Mouse (Mus musculus): ENCODE data around the gene Foxn3. TPM values are rescaled to one million over a fixed set of nuclear protein-coding genes. Genes with fewer than 3 reads are reported as not detected.

Gene Foxn3
- total and polyA plus RNA-seq, 3 experiments = 9.7 to 26.8 (median 11.0) TPM

- in situ Hi-C loops (cut with MboI; ENCODE audit: low pct_ligation_motif_present, low pct_unique_long_range_greater_than_20kb, low sequenced_read_pairs) (no loop called here), dilution Hi-C loops (cut with MboI; ENCODE audit: extremely low pct_ligation_motif_present, extremely low pct_unique_long_range_greater_than_20kb, low sequenced_read_pairs) (no loop called here)
- TF ChIP-seq ZMIZ1 (IDR thresholded peaks at IDR 0.05; ENCODE audit: low read depth, low read length) = no peak
- no peak for TF ChIP-seq IRF4 (IDR thresholded peaks at IDR 0.05; ENCODE audit: low read depth, low read length)
- TF ChIP-seq MAZ (IDR thresholded peaks at IDR 0.05; ENCODE audit: low read depth, low read length) = no peak
- TF ChIP-seq MXI1 (IDR thresholded peaks at IDR 0.05; ENCODE audit: low read depth, low read length) = no peak
- no peak for TF ChIP-seq NELFE (IDR thresholded peaks at IDR 0.05; ENCODE audit: low read depth, low read length)
- TF ChIP-seq TBP (conservative IDR thresholded peaks at IDR 0.05; ENCODE audit: low read depth, low read length) = no peak
- Histone ChIP-seq H3K4me2 (ENCODE audit: insufficient read depth, low read depth, poor library complexity, severe bottlenecking) (no peak overlapping the region), H3K4me1 (ENCODE audit: control insufficient read depth in 1 of 2, insufficient read depth in 2 of 2) (peaks cover 7 to 34% of the 10 kb centered on the region in 2 experiments), H3K36me3 (replicated peaks in 1 of 2; ENCODE audit: control insufficient read depth in 1 of 2, insufficient read depth in 1 of 2, low read length in 1 of 2) (peaks cover 3 to 43% of the 10 kb centered on the region in 2 experiments), H3K79me2 (replicated peaks; ENCODE audit: control insufficient read depth, extremely low read depth, insufficient read depth, poor library complexity, severe bottlenecking) (no peaks in the 10 kb centered on the region; the same call in 1 of the 2 replicates), H3K9ac (ENCODE audit: insufficient read depth, low read depth) (no peak overlapping the region), H3K27ac (ENCODE audit: insufficient read depth, low read depth) (no peak overlapping the region), H3K4me3 (replicated peaks in 1 of 3; ENCODE audit: low read depth in 2 of 3, low read length in 2 of 3, poor library complexity in 1 of 3) (no peak overlapping the region), H3K27me3 (replicated peaks) (no peaks in the 10 kb centered on the region), H3K9me3 (replicated peaks; ENCODE audit: low read length) (no peaks in the 10 kb centered on the region)
- DNase-seq (ENCODE audit: extremely low read depth) = no peak
These were observed 40.5 kb downstream of the Foxn3 start for GRCm38 (mm10) chr12:99522882-99523281.

- DNase-seq (ENCODE audit: extremely low read depth) = no peak
- dilution Hi-C loops (cut with MboI; ENCODE audit: extremely low pct_ligation_motif_present, extremely low pct_unique_long_range_greater_than_20kb, low sequenced_read_pairs) (no loop called here), in situ Hi-C loops (cut with MboI; ENCODE audit: low pct_ligation_motif_present, low pct_unique_long_range_greater_than_20kb, low sequenced_read_pairs) (no loop called here)
- no peaks in the 10 kb centered on the region for H3K9me3 ChIP-seq (replicated peaks; ENCODE audit: low read length)
- H3K36me3 ChIP-seq (replicated peaks in 1 of 2; ENCODE audit: control insufficient read depth in 1 of 2, insufficient read depth in 1 of 2, low read length in 1 of 2) = peaks cover 3 to 47% of the 10 kb centered on the region in 2 experiments
- peaks cover 4 to 19% of the 10 kb centered on the region in 2 experiments for H3K4me1 ChIP-seq (ENCODE audit: control insufficient read depth in 1 of 2, insufficient read depth in 2 of 2)
- no peaks in the 10 kb centered on the region for H3K27me3 ChIP-seq (replicated peaks)
- H3K9ac ChIP-seq (ENCODE audit: insufficient read depth, low read depth) = no peak overlapping the region
- H3K4me2 ChIP-seq (ENCODE audit: insufficient read depth, low read depth, poor library complexity, severe bottlenecking) = no peak overlapping the region
- no peak overlapping the region for H3K27ac ChIP-seq (ENCODE audit: insufficient read depth, low read depth)
- no peaks in the 10 kb centered on the region; the same call in 1 of the 2 replicates for H3K79me2 ChIP-seq (replicated peaks; ENCODE audit: control insufficient read depth, extremely low read depth, insufficient read depth, poor library complexity, severe bottlenecking)
- no peak overlapping the region for H3K4me3 ChIP-seq (replicated peaks in 1 of 3; ENCODE audit: low read depth in 2 of 3, low read length in 2 of 3, poor library complexity in 1 of 3)
- no peak for TF ChIP-seq SMC3 (IDR thresholded peaks at IDR 0.05; ENCODE audit: low read depth, low read length)
- no peak for TF ChIP-seq NELFE (IDR thresholded peaks at IDR 0.05; ENCODE audit: low read depth, low read length)
- no peak for TF ChIP-seq TBP (conservative IDR thresholded peaks at IDR 0.05; ENCODE audit: low read depth, low read length)
- TF ChIP-seq EP300 (IDR thresholded peaks at IDR 0.05; ENCODE audit: low read length) = no peak
- TF ChIP-seq NRF1 (IDR thresholded peaks at IDR 0.05; ENCODE audit: low read depth, low read length) = no peak
These were observed 43.5 kb downstream of the Foxn3 start for GRCm38 (mm10) chr12:99519862-99520261.

- Histone ChIP-seq H3K4me2 (ENCODE audit: insufficient read depth, low read depth, poor library complexity, severe bottlenecking) (no peak overlapping the region), H3K36me3 (replicated peaks in 1 of 2; ENCODE audit: control insufficient read depth in 1 of 2, insufficient read depth in 1 of 2, low read length in 1 of 2) (peaks cover 3 to 45% of the 10 kb centered on the region in 2 experiments), H3K4me3 (replicated peaks in 1 of 3; ENCODE audit: low read depth in 2 of 3, low read length in 2 of 3, poor library complexity in 1 of 3) (no peak overlapping the region), H3K9ac (ENCODE audit: insufficient read depth, low read depth) (no peak overlapping the region), H3K27me3 (replicated peaks) (no peaks in the 10 kb centered on the region), H3K4me1 (ENCODE audit: control insufficient read depth in 1 of 2, insufficient read depth in 2 of 2) (peaks cover 0 to 12% of the 10 kb centered on the region in 2 experiments; a peak in 2 of 4 replicates), H3K27ac (ENCODE audit: insufficient read depth, low read depth) (no peak overlapping the region), H3K79me2 (replicated peaks; ENCODE audit: control insufficient read depth, extremely low read depth, insufficient read depth, poor library complexity, severe bottlenecking) (no peaks in the 10 kb centered on the region; the same call in 1 of the 2 replicates), H3K9me3 (replicated peaks; ENCODE audit: low read length) (no peaks in the 10 kb centered on the region)
- DNase-seq (ENCODE audit: extremely low read depth) = no peak
- TF ChIP-seq MXI1 (IDR thresholded peaks at IDR 0.05; ENCODE audit: low read depth, low read length) (no peak), USF1 (IDR thresholded peaks at IDR 0.05; ENCODE audit: low read depth, low read length) (no peak), ZNF384 (IDR thresholded peaks at IDR 0.05; ENCODE audit: low read depth, low read length) (no peak), BHLHE40 (IDR thresholded peaks at IDR 0.05; ENCODE audit: low read depth, low read length) (no peak), PAX5 (IDR thresholded peaks at IDR 0.05; ENCODE audit: low read length) (no peak), NELFE (IDR thresholded peaks at IDR 0.05; ENCODE audit: low read depth, low read length) (no peak), MAX (IDR thresholded peaks at IDR 0.05; ENCODE audit: low read length) (no peak), ZC3H11A (IDR thresholded peaks at IDR 0.05; ENCODE audit: low read depth, low read length) (no peak), E2F4 (IDR thresholded peaks at IDR 0.05; ENCODE audit: insufficient replicate concordance, low read depth, low read length) (no peak), NRF1 (IDR thresholded peaks at IDR 0.05; ENCODE audit: low read depth, low read length) (no peak), MEF2A (IDR thresholded peaks at IDR 0.05; ENCODE audit: borderline replicate concordance, low read depth, low read length) (no peak)
- dilution Hi-C loops (cut with MboI; ENCODE audit: extremely low pct_ligation_motif_present, extremely low pct_unique_long_range_greater_than_20kb, low sequenced_read_pairs) = no loop called here
- in situ Hi-C loops (cut with MboI; ENCODE audit: low pct_ligation_motif_present, low pct_unique_long_range_greater_than_20kb, low sequenced_read_pairs) = no loop called here
These were observed 44.2 kb downstream of the Foxn3 start for GRCm38 (mm10) chr12:99519191-99519614.

All from CH12.LX (cell line).